Mouse (Mus musculus) bone marrow macrophage, adult 2 months (primary cell): ENCODE results near the gene Dlg5.

Experiments
- CTCF ChIP-seq: IDR thresholded peaks from 2 replicates; pipeline ENCODE4 v1.5.1; 2012; ENCODE audit warnings: low read depth, mild to moderate bottlenecking, low read length, moderate library complexity
- POLR2A ChIP-seq: IDR thresholded peaks from 2 replicates; pipeline ENCODE4 v1.6.1; 2012; ENCODE audit warnings: mild to moderate bottlenecking, low read depth, low read length, borderline replicate concordance

DNA sequence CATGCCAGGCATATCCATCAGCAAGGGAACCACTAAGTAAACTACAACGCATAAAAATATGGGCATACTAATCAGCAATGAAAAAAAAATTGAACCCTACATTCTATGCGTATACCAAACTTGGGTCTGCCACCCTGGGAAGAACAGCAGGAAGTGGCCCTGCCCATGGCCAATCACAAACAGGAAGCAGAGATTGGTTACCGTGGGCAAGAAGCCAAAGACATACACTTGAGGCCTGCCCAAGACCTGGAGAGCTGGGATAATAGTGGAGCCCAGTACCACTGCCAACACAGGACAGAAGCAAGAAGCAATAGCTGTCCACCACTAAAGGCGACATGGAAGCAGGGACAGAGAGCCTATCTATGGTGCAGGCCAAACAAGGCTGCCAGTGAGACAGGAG lies 146.9 kb downstream of the Dlg5 start:
- TF ChIP-seq CTCF (no peak), POLR2A (no peak)
